Mouse (Mus musculus): ENCODE data around the gene B3gnt7.

Gene B3gnt7

DNA sequence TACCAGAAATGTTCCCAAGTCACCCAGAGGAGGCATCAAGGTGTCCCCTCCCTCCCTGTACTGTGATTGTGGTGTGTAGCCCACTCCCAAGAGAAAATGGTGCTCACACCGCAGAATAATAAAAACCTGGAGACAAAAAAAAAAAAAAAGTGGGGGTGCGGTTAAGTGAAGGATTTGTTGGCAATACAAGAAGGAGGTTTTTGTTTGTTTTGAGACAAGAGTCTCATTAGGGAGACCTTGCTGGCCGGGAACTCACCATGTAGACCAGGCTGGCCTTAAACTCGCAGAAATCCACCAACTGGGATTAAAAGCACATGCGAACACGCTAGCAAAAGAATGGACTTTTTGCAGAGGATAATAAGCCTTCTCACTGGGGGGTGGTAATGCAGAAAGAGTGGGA lies at the start of gene B3gnt7:
TSS of gene B3gnt7 (plus strand) at position 301 of the 400 bp plus-strand sequence.
- no peak for DNase-seq

DNA sequence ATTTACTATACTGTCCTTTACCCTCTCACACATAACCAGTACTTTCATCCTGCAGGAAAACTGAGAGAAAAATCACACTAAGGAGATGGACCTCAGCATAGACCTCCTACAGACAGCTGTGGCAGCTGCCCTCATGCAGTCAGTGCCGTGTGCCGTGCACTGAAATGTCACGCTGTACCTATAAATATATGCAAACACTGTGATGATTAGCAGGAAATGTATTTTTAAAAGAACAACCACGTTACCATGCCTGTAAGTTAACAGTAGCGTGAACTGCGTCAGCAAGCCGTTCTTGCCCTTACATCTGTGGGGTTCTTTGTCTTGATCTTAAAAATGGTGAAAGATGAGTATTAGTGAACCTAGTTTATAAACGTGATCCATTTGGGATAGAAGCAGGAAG lies 49.2 kb upstream of the B3gnt7 start:
- no peak for DNase-seq

- no peak for DNase-seq
These were observed 46.3 kb upstream of the B3gnt7 start for GRCm38 (mm10) chr1:86256311-86256710.

- no peak for DNase-seq
These were observed 45.4 kb upstream of the B3gnt7 start for GRCm38 (mm10) chr1:86257228-86257627.

- DNase-seq: no peak
These were observed 44.3 kb upstream of the B3gnt7 start for GRCm38 (mm10) chr1:86258171-86258824.

GRCm38 (mm10) chr1:86263564-86264339 lies 38.9 kb upstream of the B3gnt7 start:
- DNase-seq: no peak

GRCm38 (mm10) chr1:86265060-86265459 lies 37.6 kb upstream of the B3gnt7 start:
- no peak for DNase-seq

DNA sequence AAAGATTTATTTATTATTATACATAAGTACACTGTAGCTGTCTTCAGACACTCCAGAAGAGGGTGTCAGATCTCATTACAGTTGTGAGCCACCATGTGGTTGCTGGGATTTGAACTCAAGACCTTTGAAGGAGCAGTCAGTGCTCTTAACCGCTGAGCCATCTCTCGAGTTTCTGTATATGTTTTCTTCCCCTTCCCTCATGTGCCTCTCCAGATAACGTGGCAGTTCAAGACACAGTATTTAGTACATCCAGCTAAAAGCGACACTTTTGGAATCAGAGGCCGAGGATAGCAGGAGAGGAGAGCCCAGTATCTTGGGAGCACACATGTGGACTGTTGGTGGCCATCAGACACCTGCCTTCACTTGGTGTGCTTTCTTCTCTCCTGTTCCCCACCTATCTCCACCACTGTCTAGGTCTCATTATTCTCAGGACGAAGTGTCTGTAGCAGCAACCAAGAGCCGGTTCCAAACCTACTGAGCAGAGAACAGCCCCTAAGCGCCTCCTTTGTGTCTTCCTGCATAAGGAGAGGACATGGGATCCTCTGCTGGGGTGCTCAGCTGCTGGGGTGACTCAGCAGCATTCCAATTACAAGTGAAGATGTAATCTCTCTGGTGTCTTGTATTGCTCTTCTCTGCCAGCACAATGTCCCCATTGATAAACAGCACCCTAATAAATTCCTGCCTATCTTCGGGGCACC lies 34.0 kb upstream of the B3gnt7 start:
- no peak for DNase-seq

- DNase-seq: no peak
These were observed 33.5 kb upstream of the B3gnt7 start for GRCm38 (mm10) chr1:86269190-86269508.

- no peak for DNase-seq
These were observed 30.9 kb upstream of the B3gnt7 start for GRCm38 (mm10) chr1:86271707-86272106.

- no peak for DNase-seq
These were observed 25.6 kb upstream of the B3gnt7 start for GRCm38 (mm10) chr1:86277055-86277454.

DNA sequence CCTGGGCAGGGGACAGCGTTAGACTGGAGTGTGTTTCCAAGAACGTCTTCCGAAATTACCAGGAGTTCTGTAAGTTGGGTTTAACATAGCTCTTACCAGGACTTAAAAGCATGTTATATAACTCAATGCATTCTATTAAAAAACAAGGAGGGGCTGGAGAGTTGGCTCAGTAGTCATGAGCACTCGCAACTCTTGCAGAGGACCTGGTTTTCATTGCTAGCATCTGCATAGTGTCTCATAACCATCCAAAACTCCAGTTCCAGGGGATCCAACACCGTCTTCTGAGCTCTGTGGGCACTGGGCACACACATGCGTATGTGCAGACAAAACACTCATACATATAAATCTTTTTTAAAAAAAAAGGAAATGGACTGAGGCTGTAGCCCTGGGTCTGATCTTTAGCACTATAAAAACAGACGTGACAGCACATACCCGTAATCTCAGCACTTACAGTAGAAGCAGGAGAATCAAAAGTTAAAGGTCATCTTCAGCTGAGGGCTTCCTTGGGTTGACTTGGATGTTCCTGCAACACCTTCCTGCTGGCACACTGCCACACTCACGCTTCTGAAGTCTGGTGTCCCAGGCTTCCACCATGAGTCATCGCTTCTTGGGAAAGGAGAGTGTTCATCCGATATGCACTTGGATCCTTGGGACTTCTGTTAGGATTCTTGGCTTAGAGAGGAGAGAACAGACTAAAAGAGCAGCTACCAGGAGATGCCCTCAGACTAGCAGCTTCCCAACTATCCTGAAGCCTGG lies 20.7 kb upstream of the B3gnt7 start:
- DNase-seq: peak; percentile 72

- DNase-seq: no peak
These were observed 18.5 kb upstream of the B3gnt7 start for GRCm38 (mm10) chr1:86284101-86284500.

DNA sequence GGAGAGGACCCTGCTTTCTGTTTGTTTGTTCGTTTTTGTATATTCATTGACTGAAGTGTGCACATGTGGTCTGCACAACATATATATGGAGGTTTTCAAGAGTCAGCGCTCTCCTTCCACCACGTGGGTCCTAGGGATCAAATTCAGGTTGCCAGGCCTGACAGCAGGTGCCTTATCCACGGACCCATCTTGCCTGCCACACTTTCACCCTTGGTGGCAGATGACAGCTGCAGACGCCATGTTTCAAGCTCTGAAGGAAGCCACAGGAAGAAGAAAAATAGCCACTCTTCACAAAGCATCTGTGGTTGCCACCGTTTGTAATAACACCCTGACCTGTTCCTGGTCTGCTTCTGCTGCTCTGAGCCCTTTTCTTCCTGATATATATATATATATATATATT lies 17.3 kb upstream of the B3gnt7 start:
- DNase-seq: no peak

DNA sequence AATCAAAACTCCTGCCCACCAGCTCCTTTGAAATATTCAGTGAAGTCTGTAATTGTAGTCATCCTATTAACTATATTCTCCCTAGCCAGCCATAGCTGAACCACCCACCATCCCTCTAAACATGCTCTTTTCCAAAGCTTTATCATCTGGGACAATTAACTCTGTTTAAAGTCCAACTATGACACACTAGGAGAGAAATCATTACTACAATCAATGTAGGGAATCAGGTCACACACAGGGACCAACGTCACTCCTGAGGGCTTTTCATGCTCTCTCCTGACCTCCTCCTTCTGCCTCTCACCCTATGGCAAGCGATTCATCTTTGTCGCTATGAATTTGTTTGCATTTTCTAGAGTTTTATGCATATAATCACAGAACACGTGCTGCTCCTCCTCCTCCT lies 15.2 kb upstream of the B3gnt7 start:
- DNase-seq: no peak

- DNase-seq: no peak
These were observed 12.2 kb upstream of the B3gnt7 start for GRCm38 (mm10) chr1:86290452-86290851.

GRCm38 (mm10) chr1:86293091-86293490 lies 9.5 kb upstream of the B3gnt7 start:
- DNase-seq: no peak

GRCm38 (mm10) chr1:86293868-86294267 lies 8.8 kb upstream of the B3gnt7 start:
- DNase-seq: no peak

DNA sequence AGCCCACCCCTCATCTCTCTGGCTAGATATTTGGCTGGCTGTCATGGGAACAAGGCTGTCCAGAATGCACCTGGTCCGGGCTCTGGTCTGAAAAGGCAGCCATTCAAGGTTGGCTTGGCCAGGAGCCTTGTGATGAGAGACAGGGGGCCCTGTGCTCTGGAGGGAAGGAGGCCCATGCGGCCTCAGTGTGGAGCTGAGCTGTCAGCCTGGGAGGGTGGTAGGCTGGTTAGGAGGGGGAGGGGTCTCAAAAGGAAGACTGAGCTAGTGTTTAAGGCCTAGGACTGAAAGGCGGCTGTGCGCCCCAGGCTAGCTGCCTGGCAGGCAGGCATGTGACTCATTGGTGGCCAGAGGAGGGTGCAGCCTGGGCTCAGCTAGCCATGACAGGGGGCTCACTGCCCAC lies 8.2 kb upstream of the B3gnt7 start:
- no peak for DNase-seq

GRCm38 (mm10) chr1:86300093-86300492 lies 2.5 kb upstream of the B3gnt7 start:
- DNase-seq: no peak

DNA sequence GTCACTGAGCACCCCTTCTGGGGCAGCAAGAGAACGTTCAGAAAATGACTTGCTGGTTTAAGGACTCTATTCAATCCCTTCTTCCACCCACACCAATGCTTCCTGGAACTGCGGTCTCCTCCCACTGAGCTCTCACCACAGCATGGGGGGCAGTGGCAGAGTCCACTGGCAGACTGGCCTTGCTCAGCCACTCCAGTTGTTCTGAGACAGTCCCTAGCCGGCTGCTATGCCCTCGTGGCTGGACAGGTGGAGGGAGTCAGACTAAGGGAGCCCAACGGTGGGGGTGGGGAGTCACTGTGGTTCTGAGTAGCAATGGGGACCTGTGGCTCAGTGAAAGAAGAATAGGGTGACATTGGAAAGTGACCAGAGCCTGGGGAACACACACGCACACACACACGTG lies 1.9 kb upstream of the B3gnt7 start:
- no peak for DNase-seq

DNA sequence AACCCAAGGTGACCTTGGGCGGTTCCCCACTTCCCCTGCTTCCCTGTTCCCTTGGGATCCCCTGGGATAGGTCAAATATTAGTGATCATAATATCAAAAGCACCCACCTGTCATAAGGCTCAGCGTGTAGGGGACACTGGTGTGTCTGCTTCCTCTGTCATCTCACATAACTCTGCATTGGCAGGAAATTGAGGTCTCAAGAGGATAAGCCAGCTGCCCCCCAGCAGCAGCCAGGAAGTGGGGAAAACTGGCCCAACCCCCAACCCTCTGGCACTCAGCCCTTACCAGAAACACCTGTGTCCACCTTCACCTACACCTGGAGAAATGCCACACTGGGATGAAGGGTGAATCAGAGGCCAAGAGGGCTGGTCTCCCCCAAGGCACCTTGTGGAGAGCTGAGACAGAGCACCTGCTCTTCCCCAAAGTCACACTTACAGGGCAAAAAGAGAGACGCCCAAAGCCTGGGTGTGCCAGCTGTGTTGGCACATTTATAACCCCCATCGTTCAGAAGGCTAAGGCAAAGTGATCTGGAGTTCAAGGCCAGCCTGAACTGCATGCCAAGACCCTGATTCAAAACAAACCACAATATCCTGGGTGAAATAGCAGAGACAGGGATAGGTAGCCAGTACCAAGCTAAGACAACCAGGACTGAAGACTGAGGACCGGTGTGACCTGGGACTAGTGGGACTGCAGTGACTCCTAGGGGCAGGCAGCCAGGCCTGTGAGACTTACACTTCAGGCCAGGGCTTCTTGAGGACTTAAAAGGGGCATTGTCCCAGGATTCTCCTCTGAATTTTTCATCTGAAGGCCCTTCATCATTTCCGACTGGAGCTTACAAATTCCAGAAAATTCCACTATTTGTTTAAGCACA lies 1.2 kb upstream of the B3gnt7 start:
- no peak for DNase-seq
